In the genomic region with DNA sequence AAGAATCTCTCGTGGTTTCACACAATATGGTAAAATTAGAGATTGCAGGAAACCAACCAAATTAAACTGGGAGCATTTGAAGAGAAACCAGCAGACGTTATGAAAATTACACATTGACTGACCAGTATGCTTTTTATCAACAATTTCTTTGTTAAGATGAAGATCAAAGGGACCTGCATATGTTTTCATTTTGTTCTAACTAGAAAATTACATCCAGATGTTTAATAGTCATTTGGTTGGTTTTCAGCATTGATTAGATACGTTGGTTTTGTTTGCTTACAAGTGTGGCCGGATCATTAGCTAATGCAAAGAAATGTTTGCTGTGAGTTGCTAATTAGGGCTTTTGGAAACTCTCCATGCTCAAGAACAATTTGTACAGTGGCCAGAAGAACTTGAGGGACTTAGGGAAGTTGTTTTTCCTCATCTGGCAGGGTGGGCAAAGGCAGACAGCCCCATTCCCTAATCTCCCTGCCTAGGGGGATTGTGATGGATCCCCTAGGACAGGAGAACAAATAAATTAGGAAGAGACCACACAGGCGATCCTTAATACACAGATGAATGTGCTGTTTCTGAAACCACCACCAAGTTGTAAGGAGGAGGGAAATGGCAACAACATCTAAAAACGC, we compare ENCODE assay signal across 9 mouse cellular contexts. TPM values are rescaled to one million over a fixed set of nuclear protein-coding genes. Genes with fewer than 3 reads are reported as not detected.
DNase-seq lines count a peak whose midpoint lies in the region; ATAC-seq lines count a peak whose summit lies in the region.
"Had no signal": no experiment of that assay in that cellular context is flagged by ENCODE, and none has a peak within 500 bp of the region (broad histone marks: within the 10 kb centered on the region; RNA-seq: fewer than 3 reads in every experiment).

No protein-coding gene starts in this region.

- H3K9ac ChIP-seq in liver, embryonic 13.5 days, result no peak overlapping the region
- H3K9ac ChIP-seq in liver, embryonic 12.5 days, result no peak overlapping the region
- H3K9ac ChIP-seq in embryonic facial prominence, embryonic 12.5 days, result no peak overlapping the region
- no peak overlapping the region for H3K9ac ChIP-seq in hindbrain, embryonic 15.5 days
- H3K9ac ChIP-seq in midbrain, embryonic 16.5 days (ENCODE audit: low read depth, low read length), result no peak overlapping the region
- no peak overlapping the region for H3K9ac ChIP-seq in intestine, embryonic 16.5 days (ENCODE audit: low read depth, low read length)
- H3K9ac ChIP-seq: heart, embryonic 12.5 days had no signal

- 0 out of 2 replicates have a peak overlapping the region, but pooled peaks have one; percentile 0 for H3K4me2 ChIP-seq in liver, embryonic 13.5 days
- no peak overlapping the region for H3K4me2 ChIP-seq in liver, embryonic 12.5 days
- peak overlapping the region; percentile 58 for H3K4me2 ChIP-seq in embryonic facial prominence, embryonic 12.5 days (replicated peaks)
- peak overlapping the region; percentile 73 for H3K4me2 ChIP-seq in hindbrain, embryonic 15.5 days
- peak overlapping the region; percentile 29 for H3K4me2 ChIP-seq in midbrain, embryonic 16.5 days (ENCODE audit: low read length)
- no peak overlapping the region for H3K4me2 ChIP-seq in intestine, embryonic 16.5 days (ENCODE audit: low read depth, low read length)
- H3K4me2 ChIP-seq: heart, embryonic 12.5 days had no signal

- no peak overlapping the region for H3K4me3 ChIP-seq in liver, embryonic 13.5 days (replicated peaks)
- no peak overlapping the region for H3K4me3 ChIP-seq in liver, embryonic 12.5 days
- H3K4me3 ChIP-seq in embryonic facial prominence, embryonic 12.5 days, result peak overlapping the region; percentile 24; the same call in 1 of the 2 replicates
- H3K4me3 ChIP-seq in hindbrain, embryonic 15.5 days, result peak overlapping the region; percentile 13; the same call in 1 of the 2 replicates
- H3K4me3 ChIP-seq in midbrain, embryonic 16.5 days (ENCODE audit: low read depth, low read length), result no peak overlapping the region; the same call in 1 of the 2 replicates
- H3K4me3 ChIP-seq in intestine, embryonic 16.5 days (ENCODE audit: low read length), result no peak overlapping the region
- H3K4me3 ChIP-seq: heart, embryonic 12.5 days had no signal

- H3K9me3 ChIP-seq in liver, embryonic 13.5 days (replicated peaks), result no peaks in the 10 kb centered on the region
- no peaks in the 10 kb centered on the region for H3K9me3 ChIP-seq in liver, embryonic 12.5 days (replicated peaks)
- H3K9me3 ChIP-seq in embryonic facial prominence, embryonic 12.5 days, result no peaks in the 10 kb centered on the region
- H3K9me3 ChIP-seq in hindbrain, embryonic 15.5 days, result no peaks in the 10 kb centered on the region
- no peaks in the 10 kb centered on the region for H3K9me3 ChIP-seq in midbrain, embryonic 16.5 days (replicated peaks; ENCODE audit: control insufficient read depth, low read length, poor library complexity, severe bottlenecking)
- H3K9me3 ChIP-seq in intestine, embryonic 16.5 days (ENCODE audit: control insufficient read depth, low read length), result no peaks in the 10 kb centered on the region
- H3K9me3 ChIP-seq: heart, embryonic 12.5 days had no signal

- 38% methylated on average over 6 of the region's 6 CpGs for WGBS in liver, embryonic 13.5 days (ENCODE audit: insufficient replicate concordance)
- 36% methylated on average over 6 of the region's 6 CpGs for WGBS in liver, embryonic 12.5 days (ENCODE audit: insufficient replicate concordance)
- WGBS in embryonic facial prominence, embryonic 12.5 days, result 9% methylated on average over 6 of the region's 6 CpGs
- WGBS in hindbrain, embryonic 15.5 days, result 31% methylated on average over 6 of the region's 6 CpGs
- WGBS in midbrain, embryonic 16.5 days, result 31% methylated on average over 6 of the region's 6 CpGs
- 39% methylated on average over 6 of the region's 6 CpGs for WGBS in intestine, embryonic 16.5 days

- peaks cover 21% of the 10 kb centered on the region for H3K27me3 ChIP-seq in liver, embryonic 13.5 days
- peaks cover 16% of the 10 kb centered on the region for H3K27me3 ChIP-seq in liver, embryonic 12.5 days (replicated peaks)
- no peaks in the 10 kb centered on the region for H3K27me3 ChIP-seq in embryonic facial prominence, embryonic 12.5 days
- H3K27me3 ChIP-seq in hindbrain, embryonic 15.5 days, result no peaks in the 10 kb centered on the region
- H3K27me3 ChIP-seq in midbrain, embryonic 16.5 days (ENCODE audit: control insufficient read depth, insufficient read depth, low read depth, low read length), result peaks cover 8% of the 10 kb centered on the region; the same call in 1 of the 2 replicates
- 0 out of 2 replicates have a peak, but pooled peaks cover 3% of the 10 kb centered on the region for H3K27me3 ChIP-seq in intestine, embryonic 16.5 days (replicated peaks; ENCODE audit: control insufficient read depth, insufficient read depth, low read length)

- DNase-seq in liver, embryonic 13.5 days, result no peak
- DNase-seq in spleen, postnatal 4 days (ENCODE audit: low spot score in 2 of 2), result no peak
- DNase-seq in adrenal gland, adult (ENCODE audit: inconsistent age in 2 of 2, low spot score in 1 of 2), result no peak

- H3K4me1 ChIP-seq in liver, embryonic 13.5 days (replicated peaks), result peaks cover 20% of the 10 kb centered on the region
- H3K4me1 ChIP-seq in liver, embryonic 12.5 days, result 0 out of 2 replicates have a peak, but pooled peaks cover 16% of the 10 kb centered on the region
- H3K4me1 ChIP-seq in embryonic facial prominence, embryonic 12.5 days, result no peaks in the 10 kb centered on the region
- H3K4me1 ChIP-seq in hindbrain, embryonic 15.5 days (replicated peaks), result peaks cover 19% of the 10 kb centered on the region
- peaks cover 9% of the 10 kb centered on the region for H3K4me1 ChIP-seq in midbrain, embryonic 16.5 days (ENCODE audit: control insufficient read depth, insufficient read depth, low read length)
- no peaks in the 10 kb centered on the region; the same call in 1 of the 2 replicates for H3K4me1 ChIP-seq in intestine, embryonic 16.5 days (ENCODE audit: control insufficient read depth, insufficient read depth, low read length)
- H3K4me1 ChIP-seq: heart, embryonic 12.5 days had no signal

- H3K27ac ChIP-seq in liver, embryonic 13.5 days, result no peak overlapping the region
- no peak overlapping the region for H3K27ac ChIP-seq in liver, embryonic 12.5 days
- no peak overlapping the region for H3K27ac ChIP-seq in embryonic facial prominence, embryonic 12.5 days
- H3K27ac ChIP-seq in hindbrain, embryonic 15.5 days (replicated peaks), result no peak overlapping the region
- H3K27ac ChIP-seq in midbrain, embryonic 16.5 days (ENCODE audit: low read length), result no peak overlapping the region
- H3K27ac ChIP-seq in intestine, embryonic 16.5 days (ENCODE audit: low read length), result no peak overlapping the region

- no peaks in the 10 kb centered on the region for H3K36me3 ChIP-seq in liver, embryonic 13.5 days
- H3K36me3 ChIP-seq in liver, embryonic 12.5 days, result no peaks in the 10 kb centered on the region
- no peaks in the 10 kb centered on the region for H3K36me3 ChIP-seq in embryonic facial prominence, embryonic 12.5 days
- no peaks in the 10 kb centered on the region for H3K36me3 ChIP-seq in hindbrain, embryonic 15.5 days
- no peaks in the 10 kb centered on the region for H3K36me3 ChIP-seq in midbrain, embryonic 16.5 days (ENCODE audit: control insufficient read depth, insufficient read depth, low read length)
- no peaks in the 10 kb centered on the region for H3K36me3 ChIP-seq in intestine, embryonic 16.5 days (ENCODE audit: control insufficient read depth, insufficient read depth, low read length)
- H3K36me3 ChIP-seq: heart, embryonic 12.5 days had no signal

- ATAC-seq in liver, embryonic 13.5 days (ENCODE audit: low read depth), result no peak
- ATAC-seq in liver, embryonic 12.5 days, result no peak
- ATAC-seq in embryonic facial prominence, embryonic 12.5 days (ENCODE audit: insufficient number of reproducible peaks, insufficient read depth, low FRiP score, low TSS enrichment), result no peak
- ATAC-seq in hindbrain, embryonic 15.5 days (ENCODE audit: low FRiP score, low read depth), result no peak
- ATAC-seq in midbrain, embryonic 16.5 days, result no peak
- ATAC-seq in intestine, embryonic 16.5 days, result no peak

RNA-seq across cellular contexts. Expression of a gene that starts 3.8 kb away (rescaled TPM):
- polyA plus RNA-seq in liver, embryonic 13.5 days (2015; fragmentation: Nextera tagmentation; extraction: Ambion mirVana), result 5.6 and 6.1 TPM in 2 replicates
- polyA plus RNA-seq in liver, embryonic 12.5 days (2016; fragmentation: Nextera tagmentation; extraction: Ambion mirVana), result 15.1 and 15.4 TPM in 2 replicates
- 57.5 and 58.1 TPM in 2 replicates for polyA plus RNA-seq in embryonic facial prominence, embryonic 12.5 days (2016; fragmentation: Nextera tagmentation; extraction: Ambion mirVana)
- polyA plus RNA-seq in hindbrain, embryonic 15.5 days (2015; fragmentation: Nextera tagmentation; extraction: Ambion mirVana), result 39.0 and 43.1 TPM in 2 replicates
- 26.3 and 31.4 TPM in 2 replicates for polyA plus RNA-seq in midbrain, embryonic 16.5 days (2015; fragmentation: Nextera tagmentation; extraction: Ambion mirVana)
- polyA plus RNA-seq in intestine, embryonic 16.5 days (2015; fragmentation: Nextera tagmentation; extraction: Ambion mirVana), result 12.5 and 14.0 TPM in 2 replicates

Comparison
In these comparisons a context has a peak if more than half of its experiments do, and no peak if none do; other contexts are left out.
1. H3K4me2 ChIP-seq: peak in liver, embryonic 13.5 days (single experiment), embryonic facial prominence, embryonic 12.5 days (single experiment), hindbrain, embryonic 15.5 days (single experiment) and midbrain, embryonic 16.5 days (single experiment); none in liver, embryonic 12.5 days (single experiment) and intestine, embryonic 16.5 days (single experiment).
2. H3K4me3 ChIP-seq: peak in embryonic facial prominence, embryonic 12.5 days (single experiment) and hindbrain, embryonic 15.5 days (single experiment); none in liver, embryonic 13.5 days (single experiment), liver, embryonic 12.5 days (single experiment), midbrain, embryonic 16.5 days (single experiment) and intestine, embryonic 16.5 days (single experiment).